Mouse (Mus musculus) CH12.LX (cell line): ENCODE measurements around the gene Vmn1r220. TPM values are rescaled to one million over a fixed set of nuclear protein-coding genes. Genes with fewer than 3 reads are reported as not detected.
"Not testable (repeated sequence)": the region's sequence is repeated elsewhere in the genome, so short reads cannot be mapped to it uniquely, and the experiment has no call there.

ENCODE experiments used
- DNase-seq: peaks from one replicate; pipeline ENCODE4 v3.0.0-alpha.2; 2013; ENCODE audit errors: extremely low read depth
- H3K27ac ChIP-seq: 2 replicates; pipeline ENCODE4 v1.5.1; 2012; ENCODE audit warnings: low read depth, mild to moderate bottlenecking, control low read depth, moderate library complexity; ENCODE audit not compliant: insufficient read depth
- H3K27me3 ChIP-seq: replicated peaks from 2 replicates; pipeline ENCODE3; 2012; ENCODE audit warnings: inconsistent platforms
- H3K36me3 ChIP-seq, 2 experiments: replicated peaks in 1 of 2; 2 replicates each; pipeline versions ENCODE3 to v1.6.1; 2012; ENCODE audit warnings: inconsistent platforms in 1 of 2, low read length in 1 of 2, mild to moderate bottlenecking in 1 of 2, mixed read lengths in 1 of 2, moderate library complexity in 1 of 2; ENCODE audit not compliant: control insufficient read depth in 1 of 2, insufficient read depth in 1 of 2
- H3K4me1 ChIP-seq, 2 experiments: 2 replicates each; pipeline ENCODE4 v1.6.1; 2012; ENCODE audit warnings: inconsistent platforms in 1 of 2, moderate library complexity in 1 of 2; ENCODE audit not compliant: insufficient read depth in 2 of 2, control insufficient read depth in 1 of 2
- H3K4me2 ChIP-seq: 2 replicates; pipeline ENCODE4 v1.6.1; 2012; ENCODE audit warnings: low read depth, mild to moderate bottlenecking, control low read depth; ENCODE audit not compliant: poor library complexity, insufficient read depth, severe bottlenecking
- H3K4me3 ChIP-seq, 3 experiments: fragments of 150-350 bp in 1 of 3; sonication (generic) in 1 of 3; replicated peaks in 1 of 3; 2 replicates each; pipeline versions ENCODE3 to v1.5.1; 2011 to 2012; ENCODE audit warnings: low read depth in 2 of 3, low read length in 2 of 3, mild to moderate bottlenecking in 2 of 3, moderate library complexity in 2 of 3, control low read depth in 1 of 3, improper control_type of control experiment in 1 of 3, inconsistent platforms in 1 of 3, mixed read lengths in 1 of 3; ENCODE audit not compliant: poor library complexity in 1 of 3
- H3K79me2 ChIP-seq: replicated peaks from 2 replicates; pipeline ENCODE4 v1.6.1; 2012; ENCODE audit warnings: mild to moderate bottlenecking, moderate library complexity; ENCODE audit not compliant: control insufficient read depth, poor library complexity, insufficient read depth, severe bottlenecking; ENCODE audit errors: extremely low read depth
- H3K9ac ChIP-seq: 2 replicates; pipeline ENCODE4 v1.6.1; 2012; ENCODE audit warnings: low read depth, mild to moderate bottlenecking, control low read depth, moderate library complexity; ENCODE audit not compliant: insufficient read depth
- H3K9me3 ChIP-seq: replicated peaks from 2 replicates; pipeline ENCODE3; 2012; ENCODE audit warnings: low read length, inconsistent platforms, mixed read lengths
- UBTF ChIP-seq: IDR thresholded peaks from 2 replicates; pipeline ENCODE4 v1.6.1; 2012; ENCODE audit warnings: low read depth, mild to moderate bottlenecking, inconsistent platforms, low read length, improper control_type of control experiment, moderate library complexity
- dilution Hi-C: fragments of 300-500 bp; cut with MboI; formaldehyde crosslinking; loops from 2 replicates; pipeline ENCODE4 v1.14.3; 2020; ENCODE audit warnings: low sequenced_read_pairs; ENCODE audit not compliant: extremely low pct_unique_long_range_greater_than_20kb, extremely low pct_ligation_motif_present
- in situ Hi-C: fragments of 300-500 bp; cut with MboI; formaldehyde crosslinking; loops from 3 replicates; pipeline ENCODE4 v1.14.3; 2019; ENCODE audit warnings: low sequenced_read_pairs, low pct_ligation_motif_present, low pct_unique_long_range_greater_than_20kb, mixed read lengths
- polyA plus RNA-seq: library from polyadenylated mRNA; unstranded; fragments of >175 nt; gene quantifications from 2 replicates; pipeline ENCODE4 v1.2.1, GENCODE M21; 2012; ENCODE audit warnings: low read depth; ENCODE audit not compliant: insufficient read length
- total RNA-seq, 2 experiments: library from RNA; depleted of rRNA; stranded (reverse); fragments of 300-350 nt in 1 of 2; fragments of >200 nt in 1 of 2; gene quantifications; 2 replicates each; pipeline ENCODE4 v1.2.3; 2012 to 2014

Gene Vmn1r220
- total RNA-seq (2012; rRNA removed) (not detected in 2 replicates), total RNA-seq (2014; rRNA removed) (not detected in 2 replicates), polyA plus RNA-seq (not detected in 2 replicates)

DNA sequence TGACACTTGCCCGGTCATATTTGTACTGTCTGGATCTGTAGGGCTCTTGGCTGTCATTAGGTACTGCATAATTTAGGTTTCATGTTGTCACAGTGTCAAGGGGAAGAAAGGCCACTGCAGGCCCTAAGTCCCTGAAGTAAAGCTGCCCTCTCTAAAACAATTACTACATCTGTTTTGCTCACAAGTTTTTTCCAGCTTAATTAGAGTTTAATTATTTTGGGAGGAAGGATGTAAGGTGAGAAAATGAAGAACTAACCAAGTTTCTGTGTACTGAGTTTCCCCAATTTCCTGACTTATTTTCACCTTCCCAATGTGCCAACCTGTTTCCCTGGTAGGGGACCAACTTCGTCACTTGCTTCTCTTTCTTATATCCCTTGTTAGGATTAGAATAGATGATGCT lies at the start of gene Vmn1r220:
Vmn1r220 (minus strand) TSS at position 101 of the 400 bp plus-strand sequence.
- in situ Hi-C loops (no loop called here), dilution Hi-C loops (no loop called here)
- H3K4me1 ChIP-seq = no peaks in the 10 kb centered on the region
- H3K79me2 ChIP-seq = no peaks in the 10 kb centered on the region
- no peak within 1 kb of the TSS for H3K4me3 ChIP-seq
- no peaks in the 10 kb centered on the region for H3K27me3 ChIP-seq
- H3K27ac ChIP-seq = no peak within 1 kb of the TSS
- H3K4me2 ChIP-seq = no peak within 1 kb of the TSS
- no peaks in the 10 kb centered on the region for H3K9me3 ChIP-seq
- DNase-seq = no peak
- TF ChIP-seq UBTF = no peak
- TF ChIP-seq, all 38 proteins: peak for 0
- Histone ChIP-seq H3K9ac (no peak within 1 kb of the TSS), H3K36me3 (no peaks in the 10 kb centered on the region)

DNA sequence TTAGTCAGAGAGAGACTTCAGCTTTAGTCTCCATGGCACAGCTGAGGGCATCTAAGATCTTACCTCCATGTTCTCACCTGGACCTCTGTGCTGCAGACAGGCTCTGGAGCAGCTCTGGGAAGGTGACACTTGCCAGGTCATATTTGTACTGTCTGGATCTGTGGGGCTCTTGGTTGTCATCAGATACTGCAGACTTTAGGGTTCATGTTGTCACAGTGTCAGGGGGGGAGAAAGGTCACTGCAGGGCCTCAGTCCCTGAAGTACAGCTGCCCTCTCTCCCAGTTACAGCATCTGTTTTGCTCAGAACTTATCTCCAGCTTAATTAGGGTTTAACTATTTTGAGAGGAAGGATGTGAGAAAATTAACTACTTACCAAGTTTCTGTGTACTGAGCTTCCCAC lies 48.1 kb upstream of the Vmn1r220 start, which contains the start of gene Vmn1r222:
Vmn1r222 (minus strand) TSS at position 101 of the 400 bp plus-strand sequence.
- H3K27ac ChIP-seq, DNase-seq, H3K4me1 ChIP-seq, H3K9me3 ChIP-seq, dilution Hi-C loops, H3K4me3 ChIP-seq, H3K79me2 ChIP-seq, H3K4me2 ChIP-seq, H3K36me3 ChIP-seq, H3K27me3 ChIP-seq, H3K9ac ChIP-seq: not testable (repeated sequence)
- in situ Hi-C loops = loop anchor here (25.0 kb wide), 1 partner anchor 1149 kb away; the partner anchor contains the start of gene Vmn1r188

DNA sequence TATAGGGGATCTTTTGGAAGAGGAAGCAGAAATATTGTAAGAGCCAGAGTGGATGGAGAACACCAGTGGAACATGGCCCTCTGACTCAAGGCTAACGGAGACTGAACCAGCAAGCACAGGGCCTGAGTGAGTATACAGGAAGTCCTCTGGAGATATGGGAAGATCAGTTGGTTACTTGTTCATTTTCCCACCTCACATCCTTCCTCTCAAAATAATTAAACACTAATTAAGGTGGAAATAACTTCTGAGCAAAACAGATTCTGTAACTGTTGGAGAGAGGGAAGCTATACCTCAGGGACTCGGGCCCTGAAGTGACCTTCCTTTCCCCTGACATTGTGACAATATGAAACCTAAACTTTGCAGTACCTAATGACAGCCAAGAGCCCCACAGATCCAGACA lies 26.1 kb upstream of the Vmn1r220 start, which contains the start of gene Vmn1r221:
Vmn1r221 (plus strand) TSS at position 301 of the 400 bp plus-strand sequence.
- DNase-seq, H3K4me1 ChIP-seq, H3K4me2 ChIP-seq, dilution Hi-C loops, H3K27ac ChIP-seq, H3K79me2 ChIP-seq, in situ Hi-C loops, H3K9ac ChIP-seq, H3K4me3 ChIP-seq, H3K9me3 ChIP-seq, H3K27me3 ChIP-seq, H3K36me3 ChIP-seq: not testable (repeated sequence)

DNA sequence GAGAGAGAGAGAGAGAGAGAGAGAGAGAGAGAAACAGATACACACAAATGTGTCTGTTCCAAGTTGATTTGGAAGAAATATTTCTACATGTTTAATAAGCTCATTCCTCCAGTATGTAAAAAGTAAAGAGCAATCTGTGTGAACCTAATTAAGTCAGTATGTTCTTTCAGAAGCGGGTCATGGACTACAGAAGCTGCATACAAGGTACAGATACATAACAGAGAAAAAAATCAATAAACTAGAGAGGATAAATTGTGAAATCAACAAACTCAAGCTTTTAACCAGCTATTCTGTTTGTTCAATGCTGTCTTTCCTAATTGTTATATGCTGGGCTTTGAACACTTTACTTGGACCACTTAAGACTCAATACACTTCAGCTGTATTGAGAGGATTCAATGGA lies 16.1 kb upstream of the Vmn1r220 start:
- H3K9ac ChIP-seq, H3K4me3 ChIP-seq, H3K79me2 ChIP-seq, DNase-seq, H3K36me3 ChIP-seq, H3K27ac ChIP-seq, H3K4me1 ChIP-seq, H3K27me3 ChIP-seq, H3K4me2 ChIP-seq, in situ Hi-C loops, H3K9me3 ChIP-seq, dilution Hi-C loops: not testable (repeated sequence)

DNA sequence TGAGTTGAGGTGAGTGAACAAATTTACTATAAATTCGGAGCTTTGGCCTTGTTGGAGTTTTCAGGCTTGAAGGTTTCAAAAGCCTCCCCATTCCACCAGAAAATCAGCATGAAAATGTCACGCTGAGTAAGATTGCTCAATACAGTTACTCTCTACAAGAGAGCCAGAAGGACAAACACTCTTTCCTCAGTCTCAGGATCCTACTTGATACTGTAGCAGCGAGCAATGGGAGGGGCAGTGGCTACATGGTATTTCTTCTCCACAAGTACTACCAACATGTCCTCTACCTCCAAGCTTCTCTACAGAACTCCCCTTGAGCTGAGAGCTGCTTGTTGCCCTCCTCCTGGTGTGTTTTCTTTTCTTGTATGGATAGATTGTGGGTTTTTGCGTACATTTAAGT lies 21.3 kb downstream of the Vmn1r220 start:
- H3K79me2 ChIP-seq, DNase-seq, H3K9me3 ChIP-seq, H3K27ac ChIP-seq, H3K4me1 ChIP-seq, H3K9ac ChIP-seq, H3K27me3 ChIP-seq, dilution Hi-C loops, in situ Hi-C loops, H3K4me3 ChIP-seq, H3K4me2 ChIP-seq, H3K36me3 ChIP-seq: not testable (repeated sequence)
